Mouse (Mus musculus): ENCODE results near the gene Gm21094. TPM values are rescaled to one million over a fixed set of nuclear protein-coding genes. Genes with fewer than 3 reads are reported as not detected.
"Not testable (repeated sequence)": the region's sequence is repeated elsewhere in the genome, so short reads cannot be mapped to it uniquely, and the experiment has no call there.

The Gm21094 gene
- polyA plus RNA-seq (2014; fragmentation: Nextera tagmentation; extraction: Ambion mirVana): not detected in 2 replicates

DNA sequence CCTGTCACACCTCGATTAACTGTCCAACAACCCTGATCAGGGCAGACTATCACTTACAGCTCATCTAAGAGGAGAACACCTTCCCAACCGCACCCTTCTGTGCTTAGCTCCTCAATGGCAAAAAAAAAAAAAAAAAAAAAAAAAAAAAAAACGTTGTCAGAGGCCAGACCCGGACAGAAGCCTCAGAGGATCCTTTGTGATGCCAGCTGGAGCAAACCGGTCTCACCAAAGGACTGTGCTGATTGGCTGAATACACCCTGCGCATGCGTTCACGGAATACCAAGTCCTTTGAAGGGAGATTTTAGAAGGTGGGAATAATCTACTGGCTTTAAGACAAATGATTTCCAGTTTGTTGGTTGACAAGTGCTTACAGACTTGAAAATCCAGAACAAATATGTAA lies at the start of gene Gm21094:
Gm21094 (minus strand) TSS at position 101 of the 400 bp plus-strand sequence.
- not testable (repeated sequence) for H3K27me3 ChIP-seq (ENCODE audit: control insufficient read depth, insufficient read depth, low read length); ATAC-seq (replicated peaks; ENCODE audit: low FRiP score); H3K36me3 ChIP-seq (ENCODE audit: control insufficient read depth, insufficient read depth, low read length); H3K9me3 ChIP-seq (ENCODE audit: control insufficient read depth, low read length); H3K4me2 ChIP-seq (ENCODE audit: low read depth, low read length, severe bottlenecking); H3K4me3 ChIP-seq (ENCODE audit: low read depth, low read length); H3K27ac ChIP-seq (ENCODE audit: low read depth, low read length); H3K9ac ChIP-seq (ENCODE audit: low read length); DNase-seq (ENCODE audit: low spot score); H3K4me1 ChIP-seq (replicated peaks; ENCODE audit: control insufficient read depth, insufficient read depth, low read length)
- WGBS: no CpG with 5 or more reads among the region's 8 CpGs
